Mouse (Mus musculus): Measurements from ENCODE around the gene P4htm.

DNA sequence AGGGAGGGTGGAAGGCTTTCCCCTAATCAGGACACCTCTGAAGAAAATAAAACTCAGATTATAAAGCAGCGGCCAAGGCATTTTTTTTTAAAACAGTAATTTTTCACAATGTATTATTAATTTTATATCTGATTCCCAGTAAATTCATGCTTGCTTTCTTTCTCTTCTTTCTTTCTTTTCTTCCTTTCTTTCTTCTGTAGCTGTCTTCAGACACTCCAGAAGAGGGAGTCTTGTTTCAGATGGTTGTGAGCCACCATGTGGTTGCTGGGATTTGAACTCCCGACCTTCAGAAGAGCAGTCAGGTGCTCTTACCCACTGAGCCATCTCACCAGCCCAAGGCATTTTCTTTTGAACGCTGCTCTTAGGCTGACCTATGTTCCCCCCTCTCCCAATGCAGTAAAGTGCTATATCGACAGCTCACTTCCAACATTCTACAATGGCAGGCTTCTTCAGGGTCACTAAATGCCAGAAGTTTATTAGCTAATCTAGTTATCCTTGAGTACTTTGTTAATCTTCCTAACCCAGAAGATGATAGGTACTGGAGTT, 1.6 kb upstream of the P4htm start:
- TF ChIP-seq POLR2A (IDR thresholded peaks at IDR 0.05; ENCODE audit: insufficient read depth, low read depth, low read length) (no peak), CTCF (IDR thresholded peaks at IDR 0.05; ENCODE audit: insufficient read depth, low read depth, low read length) (no peak)

All from olfactory bulb, adult 2 months (tissue).